Mouse (Mus musculus) erythroid progenitor cell, adult 5-6 weeks (primary cell): ENCODE measurements around the gene Rasal2. TPM values are rescaled to one million over a fixed set of nuclear protein-coding genes. Genes with fewer than 3 reads are reported as not detected.

Experiments
- ATAC-seq: replicated peaks from 2 replicates; pipeline ENCODE4 v1.8.0; 2016; ENCODE audit warnings: moderate number of reproducible peaks, mild to moderate bottlenecking, moderate TSS enrichment, inconsistent platforms; ENCODE audit not compliant: poor library complexity, low FRiP score, severe bottlenecking
- total RNA-seq, 2 experiments: library from RNA; stranded (forward) in 1 of 2; stranded (reverse) in 1 of 2; fragments of 150-400 nt in 1 of 2; fragments of 186-747, 209-891 nt in 1 of 2; gene quantifications; 2 replicates each; pipeline versions ENCODE4 v1.2.3 to v1.2.4; 2015 to 2017; ENCODE audit warnings: low replicate concordance in 2 of 2

The Rasal2 gene
- total RNA-seq, 2 experiments from 2014 or later: 0.76 TPM; not detected in 1

GRCm38 (mm10) chr1:157370397-157370796 lies 42.0 kb downstream of the Rasal2 start:
- ATAC-seq: no peak

GRCm38 (mm10) chr1:157368316-157368715 lies 44.1 kb downstream of the Rasal2 start:
- ATAC-seq: no peak

GRCm38 (mm10) chr1:157346661-157347060 lies 65.7 kb downstream of the Rasal2 start:
- no peak for ATAC-seq

GRCm38 (mm10) chr1:157343519-157343918 lies 68.9 kb downstream of the Rasal2 start:
- no peak for ATAC-seq

- no peak for ATAC-seq
Measured at GRCm38 (mm10) chr1:157334834-157335233, 77.6 kb downstream of the Rasal2 start.

GRCm38 (mm10) chr1:157328068-157328467 lies 84.3 kb downstream of the Rasal2 start:
- ATAC-seq: no peak

- ATAC-seq: no peak
Measured at GRCm38 (mm10) chr1:157323091-157323490, 89.3 kb downstream of the Rasal2 start.

- no peak for ATAC-seq
Measured at GRCm38 (mm10) chr1:157318896-157319295, 93.5 kb downstream of the Rasal2 start.

- ATAC-seq: no peak
Measured at GRCm38 (mm10) chr1:157301266-157301665, 111.1 kb downstream of the Rasal2 start.

GRCm38 (mm10) chr1:157299559-157299958 lies 112.8 kb downstream of the Rasal2 start:
- ATAC-seq: no peak

- no peak for ATAC-seq
Measured at GRCm38 (mm10) chr1:157298990-157299389, 113.4 kb downstream of the Rasal2 start.

- no peak for ATAC-seq
Measured at GRCm38 (mm10) chr1:157297137-157297536, 115.3 kb downstream of the Rasal2 start.

- no peak for ATAC-seq
Measured at GRCm38 (mm10) chr1:157295868-157296267, 116.5 kb downstream of the Rasal2 start.

GRCm38 (mm10) chr1:157290173-157290572 lies 122.2 kb downstream of the Rasal2 start:
- no peak for ATAC-seq

- ATAC-seq: no peak
Measured at GRCm38 (mm10) chr1:157289251-157289650, 123.1 kb downstream of the Rasal2 start.

GRCm38 (mm10) chr1:157286561-157286960 lies 125.8 kb downstream of the Rasal2 start:
- ATAC-seq: no peak

GRCm38 (mm10) chr1:157285366-157285765 lies 127.0 kb downstream of the Rasal2 start:
- no peak for ATAC-seq

GRCm38 (mm10) chr1:157280781-157281180 lies 131.6 kb downstream of the Rasal2 start:
- ATAC-seq: no peak

- ATAC-seq: no peak
Measured at GRCm38 (mm10) chr1:157275672-157276307, 136.6 kb downstream of the Rasal2 start.

- no peak for ATAC-seq
Measured at GRCm38 (mm10) chr1:157267894-157268293, 144.5 kb downstream of the Rasal2 start.

GRCm38 (mm10) chr1:157256562-157256961 lies 155.8 kb downstream of the Rasal2 start:
- ATAC-seq: no peak

GRCm38 (mm10) chr1:157255776-157256175 lies 156.6 kb downstream of the Rasal2 start:
- ATAC-seq: no peak
